Mouse (Mus musculus): Measurements from ENCODE around the gene Arhgap10. TPM values are rescaled to one million over a fixed set of nuclear protein-coding genes. Genes with fewer than 3 reads are reported as not detected.

Gene Arhgap10
- total and polyA plus RNA-seq, 3 experiments: 2.7 to 5.9 (median 4.8) TPM

- Histone ChIP-seq H3K9ac (ENCODE audit: insufficient read depth, low read depth) (no peak overlapping the region), H3K4me1 (ENCODE audit: control insufficient read depth in 1 of 2, insufficient read depth in 2 of 2) (peaks cover 0 to 4% of the 10 kb centered on the region in 2 experiments; a peak in 1 of 4 replicates), H3K27ac (ENCODE audit: insufficient read depth, low read depth) (no peak overlapping the region), H3K4me3 (replicated peaks in 1 of 3; ENCODE audit: low read depth in 2 of 3, low read length in 2 of 3, poor library complexity in 1 of 3) (no peak overlapping the region), H3K9me3 (replicated peaks; ENCODE audit: low read length) (no peaks in the 10 kb centered on the region), H3K27me3 (replicated peaks) (no peaks in the 10 kb centered on the region), H3K4me2 (ENCODE audit: insufficient read depth, low read depth, poor library complexity, severe bottlenecking) (no peak overlapping the region), H3K79me2 (replicated peaks; ENCODE audit: control insufficient read depth, extremely low read depth, insufficient read depth, poor library complexity, severe bottlenecking) (no peaks in the 10 kb centered on the region), H3K36me3 (replicated peaks in 1 of 2; ENCODE audit: control insufficient read depth in 1 of 2, insufficient read depth in 1 of 2, low read length in 1 of 2) (peaks cover 3% of the 10 kb centered on the region in 2 experiments)
- TF ChIP-seq USF2 (conservative IDR thresholded peaks at IDR 0.05; ENCODE audit: low read depth, low read length) (no peak), JUN (IDR thresholded peaks at IDR 0.05; ENCODE audit: insufficient read depth, low read depth, low read length) (no peak), ELF1 (IDR thresholded peaks at IDR 0.05; ENCODE audit: low read depth, low read length) (no peak), MAX (IDR thresholded peaks at IDR 0.05; ENCODE audit: low read length) (no peak), CHD1 (IDR thresholded peaks at IDR 0.05; ENCODE audit: low read depth, low read length) (no peak), ETS1 (conservative IDR thresholded peaks at IDR 0.05; ENCODE audit: low read depth, low read length) (no peak), SIN3A (IDR thresholded peaks at IDR 0.05; ENCODE audit: low read length) (no peak), ZNF384 (IDR thresholded peaks at IDR 0.05; ENCODE audit: low read depth, low read length) (no peak), NRF1 (IDR thresholded peaks at IDR 0.05; ENCODE audit: low read depth, low read length) (no peak), USF1 (IDR thresholded peaks at IDR 0.05; ENCODE audit: low read depth, low read length) (no peak), HCFC1 (IDR thresholded peaks at IDR 0.05; ENCODE audit: low read depth, low read length) (no peak), JUND (conservative IDR thresholded peaks at IDR 0.05; ENCODE audit: low read depth, low read length) (no peak), UBTF (IDR thresholded peaks at IDR 0.05; ENCODE audit: low read depth, low read length) (no peak), PAX5 (IDR thresholded peaks at IDR 0.05; ENCODE audit: low read length) (no peak)
- no peak for DNase-seq (ENCODE audit: extremely low read depth)
- in situ Hi-C loops (cut with MboI; ENCODE audit: low pct_ligation_motif_present, low pct_unique_long_range_greater_than_20kb, low sequenced_read_pairs): no loop called here
- dilution Hi-C loops (cut with MboI; ENCODE audit: extremely low pct_ligation_motif_present, extremely low pct_unique_long_range_greater_than_20kb, low sequenced_read_pairs): no loop called here
These were observed 255.3 kb downstream of the Arhgap10 start for GRCm38 (mm10) chr8:77262216-77263009.

GRCm38 (mm10) chr8:77261215-77261614, 256.5 kb downstream of the Arhgap10 start:
- Histone ChIP-seq H3K4me2 (ENCODE audit: insufficient read depth, low read depth, poor library complexity, severe bottlenecking) (no peak overlapping the region), H3K27me3 (replicated peaks) (no peaks in the 10 kb centered on the region), H3K4me3 (replicated peaks in 1 of 3; ENCODE audit: low read depth in 2 of 3, low read length in 2 of 3, poor library complexity in 1 of 3) (no peak overlapping the region), H3K27ac (ENCODE audit: insufficient read depth, low read depth) (no peak overlapping the region), H3K9me3 (replicated peaks; ENCODE audit: low read length) (no peaks in the 10 kb centered on the region), H3K4me1 (ENCODE audit: control insufficient read depth in 1 of 2, insufficient read depth in 2 of 2) (peaks cover 0 to 7% of the 10 kb centered on the region in 2 experiments; a peak in 1 of 4 replicates), H3K9ac (ENCODE audit: insufficient read depth, low read depth) (no peak overlapping the region), H3K79me2 (replicated peaks; ENCODE audit: control insufficient read depth, extremely low read depth, insufficient read depth, poor library complexity, severe bottlenecking) (no peaks in the 10 kb centered on the region), H3K36me3 (replicated peaks in 1 of 2; ENCODE audit: control insufficient read depth in 1 of 2, insufficient read depth in 1 of 2, low read length in 1 of 2) (peaks cover 3% of the 10 kb centered on the region in 2 experiments)
- in situ Hi-C loops (cut with MboI; ENCODE audit: low pct_ligation_motif_present, low pct_unique_long_range_greater_than_20kb, low sequenced_read_pairs): no loop called here
- dilution Hi-C loops (cut with MboI; ENCODE audit: extremely low pct_ligation_motif_present, extremely low pct_unique_long_range_greater_than_20kb, low sequenced_read_pairs): no loop called here
- TF ChIP-seq MAX (IDR thresholded peaks at IDR 0.05; ENCODE audit: low read length) (no peak), MAFK (IDR thresholded peaks at IDR 0.05; ENCODE audit: insufficient replicate concordance, low read length) (no peak), PAX5 (IDR thresholded peaks at IDR 0.05; ENCODE audit: low read length) (no peak), NELFE (IDR thresholded peaks at IDR 0.05; ENCODE audit: low read depth, low read length) (no peak), MAZ (IDR thresholded peaks at IDR 0.05; ENCODE audit: low read depth, low read length) (no peak), RAD21 (IDR thresholded peaks at IDR 0.05; ENCODE audit: low read depth, low read length) (no peak), UBTF (IDR thresholded peaks at IDR 0.05; ENCODE audit: low read depth, low read length) (no peak)
- DNase-seq (ENCODE audit: extremely low read depth): no peak

Measured in CH12.LX (cell line).